Comparison of ENCODE assay signal across 7 mouse cellular contexts in genomic region chr8:116480894-116481293, GRCm38 (mm10). TPM values are rescaled to one million over a fixed set of nuclear protein-coding genes. Genes with fewer than 3 reads are reported as not detected.
DNase-seq lines count a peak whose midpoint lies in the region; ATAC-seq lines count a peak whose summit lies in the region.

No protein-coding gene starts in this region.

- peak; percentile 32 for DNase-seq in Muller cell, postnatal 12 days (ENCODE audit: inconsistent ontology term)
- peak; percentile 84 for DNase-seq in cerebellum, adult 9-10 months
- peak; percentile 36 to 68 for DNase-seq in frontal cortex, postnatal 36 days (ENCODE audit: low spot score in 2 of 2)
- peak; percentile 56 to 79 for DNase-seq in kidney, postnatal 36 days
- peak; percentile 49 to 57 for DNase-seq in lung, adult 18-20 months
- peak; percentile 50 for DNase-seq in right cerebral cortex, adult 18-20 months

- peak; percentile 77 for ATAC-seq in CD4-positive, CD25-positive, alpha-beta regulatory T cell, adult 4 months

RNA-seq across cellular contexts. Expression of gene Dynlrb2, which starts 23.9 kb away (rescaled TPM):
- not detected for polyA plus RNA-seq in CD4-positive, CD25-positive, alpha-beta regulatory T cell, adult 4 months (2017; shearing (Covaris generic))

Comparison
In these comparisons a context has a peak if more than half of its experiments do, and no peak if none do; other contexts are left out.
1. Peak in every context shown above with its lines: DNase-seq and ATAC-seq.
2. DNase-seq: peak in every context shown above with its lines; median percentile 84 in cerebellum, adult 9-10 months; 68 in kidney, postnatal 36 days; 53 in lung, adult 18-20 months; 52 in frontal cortex, postnatal 36 days; 50 in right cerebral cortex, adult 18-20 months; 32 in Muller cell, postnatal 12 days.